Mouse (Mus musculus): ENCODE data around the gene Pwwp2b.

DNA sequence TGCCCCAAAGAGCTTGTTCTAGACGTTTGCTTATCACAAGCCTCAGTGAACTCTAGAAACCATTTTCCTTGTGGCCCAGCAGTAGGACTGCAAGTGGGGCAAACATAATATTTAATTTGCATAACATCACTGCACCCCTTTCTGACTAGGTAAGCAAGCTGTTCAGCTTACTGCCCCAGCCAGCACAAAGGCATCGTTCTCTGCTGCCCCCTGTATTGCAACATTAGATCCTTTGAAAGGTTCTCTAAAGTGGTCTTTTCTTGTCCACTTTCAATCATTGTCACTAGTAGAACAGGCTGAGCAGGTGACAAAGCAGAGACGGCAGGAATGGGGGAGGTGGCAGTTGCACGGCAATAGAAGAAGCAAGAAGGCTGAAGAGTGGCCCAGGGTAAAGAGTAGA lies 45.1 kb downstream of the Pwwp2b start:
- TF ChIP-seq CTCF (IDR thresholded peaks at IDR 0.05; ENCODE audit: insufficient read depth, low read length), result no peak
- no peak for TF ChIP-seq POLR2A (IDR thresholded peaks at IDR 0.05; ENCODE audit: borderline replicate concordance, extremely low read depth, low read depth, low read length)

Measured in lung, adult 2 months (tissue).